Mouse (Mus musculus) hindbrain, postnatal 0 days (tissue): Measurements from ENCODE around the gene Neurl1a. TPM values are rescaled to one million over a fixed set of nuclear protein-coding genes. Genes with fewer than 3 reads are reported as not detected.

Experiments
- ATAC-seq: fragments of 200-750 bp; cut with Nextera tagmentation; 2 replicates; pipeline ENCODE4 v1.8.0; 2017; ENCODE audit warnings: mild to moderate bottlenecking, moderate TSS enrichment, moderate library complexity
- DNase-seq: peaks from one replicate; pipeline ENCODE4 v3.0.0-alpha.2; 2015; ENCODE audit warnings: low spot score
- H3K27ac ChIP-seq: fragments of 300-500 bp; sonication (generic); 2 replicates; pipeline ENCODE4 v1.5.1; 2014; ENCODE audit warnings: mild to moderate bottlenecking
- H3K27me3 ChIP-seq: fragments of 300-500 bp; sonication (generic); 2 replicates; pipeline ENCODE4 v1.6.1; 2014; ENCODE audit warnings: low read length, mixed read lengths; ENCODE audit not compliant: insufficient read depth
- H3K36me3 ChIP-seq: fragments of 300-500 bp; sonication (generic); 2 replicates; pipeline ENCODE4 v1.6.1; 2014; ENCODE audit warnings: low read length, mixed read lengths; ENCODE audit not compliant: insufficient read depth
- H3K4me1 ChIP-seq: fragments of 300-500 bp; sonication (generic); 2 replicates; pipeline ENCODE4 v1.6.1; 2014; ENCODE audit warnings: antibody characterized with exemption, low read length, mixed read lengths; ENCODE audit not compliant: insufficient read depth
- H3K4me2 ChIP-seq: fragments of 300-500 bp; sonication (generic); 2 replicates; pipeline ENCODE4 v1.6.1; 2014; ENCODE audit warnings: low read depth, mild to moderate bottlenecking, low read length, moderate library complexity, mixed read lengths
- H3K4me3 ChIP-seq: fragments of 300-500 bp; sonication (generic); 2 replicates; pipeline ENCODE4 v1.5.1; 2014; ENCODE audit warnings: low read length
- H3K9ac ChIP-seq: fragments of 300-500 bp; sonication (generic); replicated peaks from 2 replicates; pipeline ENCODE4 v1.6.1; 2014; ENCODE audit warnings: mild to moderate bottlenecking, low read length, moderate library complexity, mixed read lengths
- H3K9me3 ChIP-seq: fragments of 300-500 bp; sonication (generic); 2 replicates; pipeline ENCODE4 v1.6.1; 2016; ENCODE audit warnings: low read length, mixed read lengths
- CTCF ChIP-seq: IDR thresholded peaks from 2 replicates; pipeline ENCODE4 v1.5.1; 2016; ENCODE audit warnings: antibody characterized with exemption, control low read depth, low read depth
- WGBS: fragments of 180-500 bp; shearing (Covaris S2); extraction: QIAGEN DNeasy Blood & Tissue Kit; methylation state at CpG from one replicate; pipeline ENCODE4 v1.1.7; 2014; 5-methylcytosine and 5-hydroxymethylcytosine counted together
- polyA plus RNA-seq: library from polyadenylated mRNA; unstranded; fragments of >200 nt; fragmentation: Nextera tagmentation; extraction: Ambion mirVana; gene quantifications from 2 replicates; pipeline ENCODE4 v1.2.1, GENCODE M21; 2015
- total RNA-seq: library from RNA; depleted of rRNA; stranded (reverse); fragments of >200 nt; gene quantifications from 2 replicates; pipeline ENCODE4 v1.2.3, GENCODE M21; 2014

Neurl1a gene
- total and polyA plus RNA-seq, 2 experiments from 2014 or later, result 16.2 to 114 TPM

DNA sequence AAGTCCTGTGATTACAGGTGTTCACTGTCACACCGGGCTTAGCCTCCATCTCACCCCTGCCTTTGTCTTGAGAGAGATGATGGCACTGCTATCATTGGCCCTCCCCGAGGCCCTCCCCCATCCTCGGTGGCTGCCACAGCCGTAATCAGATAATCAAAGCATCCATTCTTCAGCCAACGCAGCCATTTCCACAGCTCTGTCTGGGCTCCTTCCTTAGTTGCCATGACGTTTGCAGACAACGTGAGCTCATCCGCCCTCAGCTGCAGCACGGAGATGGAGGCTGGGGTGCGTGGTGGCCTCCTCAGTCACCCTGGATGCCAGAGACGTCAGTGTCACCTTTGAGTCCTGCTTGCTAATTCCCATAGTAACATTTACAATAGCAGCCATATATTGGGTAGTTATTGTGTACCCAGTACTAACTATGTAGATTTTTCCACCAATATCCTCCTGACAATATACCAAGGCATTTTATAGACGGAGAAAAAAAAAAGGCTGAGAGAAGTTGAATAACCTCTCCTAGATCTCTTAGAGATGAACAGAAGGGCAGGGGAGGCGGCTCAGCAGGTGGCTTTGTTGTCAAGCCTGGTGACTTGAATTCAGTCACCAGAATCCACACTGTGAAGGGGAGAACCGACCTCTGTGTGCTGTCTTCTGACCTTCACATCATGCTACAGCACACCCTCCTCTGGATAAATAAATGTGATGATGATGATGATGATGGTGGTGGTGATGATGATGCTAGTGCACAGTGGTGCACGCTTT is 8.1 kb downstream of the Neurl1a start:
- H3K36me3 ChIP-seq, result no peaks in the 10 kb centered on the region
- no peak overlapping the region for H3K4me2 ChIP-seq
- TF ChIP-seq CTCF, result no peak
- H3K9me3 ChIP-seq, result no peaks in the 10 kb centered on the region
- ATAC-seq, result no peak
- H3K27ac ChIP-seq, result no peak overlapping the region
- peak; percentile 18 for DNase-seq
- WGBS, result 39% methylated on average over 15 of the region's 15 CpGs
- H3K4me3 ChIP-seq, result no peak overlapping the region
- H3K27me3 ChIP-seq, result no peaks in the 10 kb centered on the region
- H3K4me1 ChIP-seq, result no peaks in the 10 kb centered on the region; the same call in 1 of the 2 replicates
- no peak overlapping the region for H3K9ac ChIP-seq

- 37% methylated on average over 11 of the region's 11 CpGs for WGBS
- Histone ChIP-seq H3K27me3 (no peaks in the 10 kb centered on the region), H3K4me1 (no peaks in the 10 kb centered on the region; the same call in 1 of the 2 replicates), H3K4me2 (no peak overlapping the region), H3K9me3 (no peaks in the 10 kb centered on the region), H3K27ac (peak overlapping the region; percentile 70), H3K4me3 (no peak overlapping the region), H3K36me3 (no peaks in the 10 kb centered on the region), H3K9ac (no peak overlapping the region)
- peak; percentile 94 for ATAC-seq
- DNase-seq, result peak; percentile 79
- TF ChIP-seq CTCF, result no peak
These were observed 10.0 kb downstream of the Neurl1a start for GRCm38 (mm10) chr19:47188515-47189128.

- no peaks in the 10 kb centered on the region for H3K4me1 ChIP-seq
- WGBS, result 87% methylated on average over 5 of the region's 5 CpGs
- H3K9me3 ChIP-seq, result no peaks in the 10 kb centered on the region
- no peak overlapping the region for H3K27ac ChIP-seq
- H3K36me3 ChIP-seq, result no peaks in the 10 kb centered on the region
- no peak overlapping the region for H3K4me2 ChIP-seq
- no peak for TF ChIP-seq CTCF
- H3K9ac ChIP-seq, result no peak overlapping the region
- DNase-seq, result no peak
- H3K4me3 ChIP-seq, result no peak overlapping the region
- no peaks in the 10 kb centered on the region for H3K27me3 ChIP-seq
- no peak for ATAC-seq
These were observed 13.5 kb downstream of the Neurl1a start for GRCm38 (mm10) chr19:47192158-47192557.

GRCm38 (mm10) chr19:47198671-47199350 is 20.2 kb downstream of the Neurl1a start:
- Histone ChIP-seq H3K4me3 (no peak overlapping the region), H3K4me2 (no peak overlapping the region), H3K9ac (no peak overlapping the region), H3K4me1 (no peaks in the 10 kb centered on the region), H3K9me3 (no peaks in the 10 kb centered on the region), H3K36me3 (no peaks in the 10 kb centered on the region), H3K27me3 (no peaks in the 10 kb centered on the region), H3K27ac (no peak overlapping the region)
- no peak for TF ChIP-seq CTCF
- ATAC-seq (no peak), DNase-seq (no peak)
- 62% methylated on average over 13 of the region's 13 CpGs for WGBS

DNA sequence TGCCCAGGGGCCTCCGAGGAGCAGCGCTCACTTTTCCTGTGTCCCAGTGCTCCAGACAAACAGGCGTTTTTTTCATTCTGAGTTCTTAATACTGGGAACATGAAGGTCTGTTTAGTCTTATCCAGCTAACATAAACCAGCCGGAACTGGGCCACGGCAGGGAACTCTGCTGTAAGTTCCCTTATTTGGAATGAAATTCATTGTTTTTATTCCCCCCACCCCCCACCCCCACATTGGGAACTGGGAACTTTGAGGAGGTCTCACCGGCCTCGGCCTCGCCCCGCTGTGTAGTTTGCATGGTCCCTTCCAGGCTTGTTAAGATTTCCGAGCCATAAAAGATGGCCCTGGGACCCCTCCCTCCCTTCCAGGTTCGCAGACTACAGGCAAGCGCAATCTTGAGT is 23.4 kb downstream of the Neurl1a start:
- H3K9ac ChIP-seq, result no peak overlapping the region
- ATAC-seq, result no peak
- no peak overlapping the region for H3K4me2 ChIP-seq
- 67% methylated on average over 12 of the region's 12 CpGs for WGBS
- no peak for TF ChIP-seq CTCF
- no peaks in the 10 kb centered on the region for H3K36me3 ChIP-seq
- DNase-seq, result no peak
- no peak overlapping the region for H3K27ac ChIP-seq
- H3K9me3 ChIP-seq, result no peaks in the 10 kb centered on the region
- no peak overlapping the region for H3K4me3 ChIP-seq
- H3K4me1 ChIP-seq, result no peaks in the 10 kb centered on the region
- no peaks in the 10 kb centered on the region for H3K27me3 ChIP-seq

GRCm38 (mm10) chr19:47202429-47202828 is 23.8 kb downstream of the Neurl1a start:
- no peak for DNase-seq
- Histone ChIP-seq H3K27ac (no peak overlapping the region), H3K4me1 (no peaks in the 10 kb centered on the region), H3K9me3 (no peaks in the 10 kb centered on the region), H3K27me3 (no peaks in the 10 kb centered on the region), H3K36me3 (no peaks in the 10 kb centered on the region), H3K9ac (no peak overlapping the region), H3K4me2 (no peak overlapping the region), H3K4me3 (no peak overlapping the region)
- no peak for ATAC-seq
- no peak for TF ChIP-seq CTCF
- WGBS, result 63% methylated on average over 6 of the region's 6 CpGs

GRCm38 (mm10) chr19:47203042-47203441 is 24.4 kb downstream of the Neurl1a start:
- Histone ChIP-seq H3K9ac (no peak overlapping the region), H3K4me1 (no peaks in the 10 kb centered on the region), H3K9me3 (no peaks in the 10 kb centered on the region), H3K27ac (no peak overlapping the region), H3K36me3 (no peaks in the 10 kb centered on the region), H3K4me2 (no peak overlapping the region), H3K4me3 (no peak overlapping the region), H3K27me3 (no peaks in the 10 kb centered on the region)
- WGBS, result 83% methylated on average over 6 of the region's 6 CpGs
- DNase-seq, result no peak
- ATAC-seq, result no peak
- TF ChIP-seq CTCF, result no peak
